Mouse (Mus musculus): Measurements from ENCODE around the gene Gm3952.

- no peak for TF ChIP-seq GATA1 (IDR thresholded peaks at IDR 0.05; ENCODE audit: low read length)
- TF ChIP-seq TAL1 (IDR thresholded peaks at IDR 0.05; ENCODE audit: low read length) = no peak
Observed at GRCm38 (mm10) chr8:128735692-128736091, 62.8 kb downstream of the Gm3952 start.

Measured in erythroblast, embryonic 14.5 days (primary cell).